Mouse (Mus musculus): ENCODE results near the gene Gpr132. TPM values are rescaled to one million over a fixed set of nuclear protein-coding genes. Genes with fewer than 3 reads are reported as not detected.

Gpr132 gene
- polyA plus RNA-seq, 1 experiment = 0.06 TPM

- Histone ChIP-seq H3ac (ENCODE audit: control insufficient read depth, insufficient read length, low read depth) (no peak overlapping the region), H3K79me3 (ENCODE audit: low read depth) (peaks cover 10% of the 10 kb centered on the region), H3K36me3 (ENCODE audit: control insufficient read depth, insufficient read depth) (peaks cover 38% of the 10 kb centered on the region), H3K79me2 (ENCODE audit: control insufficient read depth, insufficient read depth) (peaks cover 27% of the 10 kb centered on the region), H3K4me3 (ENCODE audit: insufficient read depth, poor library complexity, severe bottlenecking) (no peak overlapping the region), H3K27me3 (ENCODE audit: control insufficient read depth, insufficient read depth, insufficient read length) (no peaks in the 10 kb centered on the region)
- TF ChIP-seq MAX (IDR thresholded peaks at IDR 0.05) = no peak
- no peak for TF ChIP-seq MYOD1 (IDR thresholded peaks at IDR 0.05; ENCODE audit: control insufficient read depth, insufficient read length, low read depth)
- TF ChIP-seq CEBPB (IDR thresholded peaks at IDR 0.05; ENCODE audit: low read depth) = no peak
- no peak for TF ChIP-seq CTCF (IDR thresholded peaks at IDR 0.05; ENCODE audit: control insufficient read depth, insufficient read depth, insufficient read length)
- no peak for TF ChIP-seq USF1 (IDR thresholded peaks at IDR 0.05; ENCODE audit: low read depth)
- no peak for TF ChIP-seq MYOG (IDR thresholded peaks at IDR 0.05; ENCODE audit: control insufficient read depth, extremely low read depth, insufficient read length)
- no peak for TF ChIP-seq FOSL1 (IDR thresholded peaks at IDR 0.05; ENCODE audit: insufficient read depth, low read length, poor library complexity, severe bottlenecking)
These were observed 53.2 kb downstream of the Gpr132 start for GRCm38 (mm10) chr12:112814682-112815470.

DNA sequence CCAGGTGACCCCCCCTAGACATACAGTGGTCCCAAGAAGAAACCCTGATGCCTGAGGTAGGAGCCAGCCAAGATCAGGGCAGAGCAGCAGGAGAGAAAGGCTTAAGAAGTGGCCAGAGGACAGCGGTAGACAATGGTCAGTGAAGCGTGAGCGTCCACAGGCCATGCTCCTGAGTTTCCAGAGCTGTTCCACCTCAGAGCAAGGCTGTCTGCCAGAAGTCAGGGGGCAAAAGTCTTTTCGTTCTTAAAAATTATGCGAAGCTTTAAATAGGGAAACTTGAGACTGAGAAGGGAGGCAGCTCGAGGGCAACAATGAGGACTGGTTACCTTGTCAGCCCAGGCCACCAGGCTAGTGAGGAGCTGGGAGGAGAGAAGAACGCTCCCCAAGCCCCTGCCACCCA is 54.7 kb downstream of the Gpr132 start:
- H3K79me2 ChIP-seq (ENCODE audit: control insufficient read depth, insufficient read depth) = peaks cover 21% of the 10 kb centered on the region
- H3K79me3 ChIP-seq (ENCODE audit: low read depth) = peaks cover 1% of the 10 kb centered on the region
- H3ac ChIP-seq (ENCODE audit: control insufficient read depth, insufficient read length, low read depth) = no peak overlapping the region
- no peak overlapping the region for H3K4me3 ChIP-seq (ENCODE audit: insufficient read depth, poor library complexity, severe bottlenecking)
- TF ChIP-seq FOSL1 (IDR thresholded peaks at IDR 0.05; ENCODE audit: insufficient read depth, low read length, poor library complexity, severe bottlenecking) = no peak
- no peak for TF ChIP-seq CTCF (IDR thresholded peaks at IDR 0.05; ENCODE audit: control insufficient read depth, insufficient read depth, insufficient read length)
- TF ChIP-seq MAX (IDR thresholded peaks at IDR 0.05) = no peak
- no peak for TF ChIP-seq USF1 (IDR thresholded peaks at IDR 0.05; ENCODE audit: low read depth)
- TF ChIP-seq MYOG (IDR thresholded peaks at IDR 0.05; ENCODE audit: control insufficient read depth, extremely low read depth, insufficient read length) = no peak
- TF ChIP-seq CEBPB (IDR thresholded peaks at IDR 0.05; ENCODE audit: low read depth) = no peak
- no peak for TF ChIP-seq MYOD1 (IDR thresholded peaks at IDR 0.05; ENCODE audit: control insufficient read depth, insufficient read length, low read depth)
- H3K27me3 ChIP-seq (ENCODE audit: control insufficient read depth, insufficient read depth, insufficient read length) = no peaks in the 10 kb centered on the region
- peaks cover 24% of the 10 kb centered on the region for H3K36me3 ChIP-seq (ENCODE audit: control insufficient read depth, insufficient read depth)

DNA sequence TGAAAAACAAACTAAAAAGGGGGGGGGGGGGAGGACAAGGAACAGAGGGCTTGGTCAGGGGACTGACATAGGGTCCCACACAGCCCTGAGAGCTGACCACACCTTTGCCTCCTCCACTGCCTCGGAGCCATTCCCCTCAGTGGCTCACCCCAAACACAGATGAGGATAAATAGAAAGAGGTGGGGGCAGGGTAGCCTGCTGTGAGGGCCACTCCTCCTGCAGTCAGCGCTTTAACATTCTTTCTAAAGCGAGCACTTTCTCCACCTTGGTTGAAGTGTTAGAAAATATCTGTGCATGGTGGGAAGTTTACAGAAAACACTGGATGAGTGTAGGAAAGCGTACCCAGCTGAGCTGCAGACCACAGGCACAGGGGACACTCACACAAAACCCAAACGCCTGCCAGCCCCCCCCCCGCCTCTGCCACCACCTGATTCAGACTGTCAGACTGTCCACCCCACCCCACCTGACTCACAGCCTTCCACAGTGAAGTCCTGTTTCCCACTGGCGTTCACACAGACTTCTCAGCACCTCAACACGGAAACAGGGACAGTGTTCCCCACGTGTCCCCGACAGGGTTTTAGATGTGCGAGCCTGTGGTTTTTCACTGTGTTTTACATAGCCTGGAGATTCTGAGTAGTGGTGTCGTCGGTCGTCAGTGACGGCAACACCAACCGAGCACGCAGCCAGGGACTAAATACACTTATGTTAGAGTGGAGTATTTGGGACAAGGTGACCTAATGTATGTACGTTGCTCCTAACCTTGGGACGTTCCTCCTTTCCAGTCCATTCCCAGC is 57.7 kb downstream of the Gpr132 start:
- H3ac ChIP-seq (ENCODE audit: control insufficient read depth, insufficient read length, low read depth) = no peak overlapping the region
- TF ChIP-seq USF1 (IDR thresholded peaks at IDR 0.05; ENCODE audit: low read depth) (no peak), CEBPB (IDR thresholded peaks at IDR 0.05; ENCODE audit: low read depth) (no peak)
- peaks cover 1% of the 10 kb centered on the region for H3K79me3 ChIP-seq (ENCODE audit: low read depth)
- peak overlapping the region; percentile 45 for H3K4me3 ChIP-seq (ENCODE audit: insufficient read depth, poor library complexity, severe bottlenecking)
- no peaks in the 10 kb centered on the region for H3K27me3 ChIP-seq (ENCODE audit: control insufficient read depth, insufficient read depth, insufficient read length)
- H3K79me2 ChIP-seq (ENCODE audit: control insufficient read depth, insufficient read depth) = peaks cover 15% of the 10 kb centered on the region
- no peaks in the 10 kb centered on the region for H3K36me3 ChIP-seq (ENCODE audit: control insufficient read depth, insufficient read depth)

DNA sequence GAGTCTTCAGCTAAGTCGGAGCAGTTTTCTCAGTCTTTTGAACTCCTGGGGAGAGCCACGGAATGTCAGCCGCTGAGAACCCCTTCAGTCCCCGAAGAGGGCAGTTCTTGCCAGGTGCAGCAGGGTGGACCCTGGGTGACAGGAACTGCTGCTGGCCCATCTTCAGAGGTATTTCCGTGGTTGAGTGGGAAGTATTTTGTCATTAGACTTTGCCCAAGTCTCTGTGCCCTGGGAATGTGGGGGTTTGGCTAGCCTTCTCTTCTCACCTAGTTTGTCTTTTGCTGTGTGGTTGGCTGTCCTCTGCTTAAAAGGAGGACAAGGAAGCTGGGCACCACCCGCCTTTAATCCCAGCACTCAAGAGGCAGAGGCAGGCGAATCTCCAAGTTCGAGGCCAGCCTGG is 58.4 kb downstream of the Gpr132 start:
- peaks cover 1% of the 10 kb centered on the region for H3K79me3 ChIP-seq (ENCODE audit: low read depth)
- peaks cover 15% of the 10 kb centered on the region for H3K79me2 ChIP-seq (ENCODE audit: control insufficient read depth, insufficient read depth)
- no peaks in the 10 kb centered on the region for H3K27me3 ChIP-seq (ENCODE audit: control insufficient read depth, insufficient read depth, insufficient read length)
- TF ChIP-seq MYOD1 (IDR thresholded peaks at IDR 0.05; ENCODE audit: control insufficient read depth, insufficient read length, low read depth) (no peak), USF1 (IDR thresholded peaks at IDR 0.05; ENCODE audit: low read depth) (no peak), MAX (IDR thresholded peaks at IDR 0.05) (no peak), MYOG (IDR thresholded peaks at IDR 0.05; ENCODE audit: control insufficient read depth, extremely low read depth, insufficient read length) (no peak), CEBPB (IDR thresholded peaks at IDR 0.05; ENCODE audit: low read depth) (no peak), CTCF (IDR thresholded peaks at IDR 0.05; ENCODE audit: control insufficient read depth, insufficient read depth, insufficient read length) (no peak), FOSL1 (IDR thresholded peaks at IDR 0.05; ENCODE audit: insufficient read depth, low read length, poor library complexity, severe bottlenecking) (no peak)
- peak overlapping the region; percentile 88 for H3ac ChIP-seq (ENCODE audit: control insufficient read depth, insufficient read length, low read depth)
- no peaks in the 10 kb centered on the region for H3K36me3 ChIP-seq (ENCODE audit: control insufficient read depth, insufficient read depth)
- peak overlapping the region; percentile 45 for H3K4me3 ChIP-seq (ENCODE audit: insufficient read depth, poor library complexity, severe bottlenecking)

- H3K4me3 ChIP-seq (ENCODE audit: insufficient read depth, poor library complexity, severe bottlenecking) = peak within 1 kb of the TSS; percentile 45
- H3K36me3 ChIP-seq (ENCODE audit: control insufficient read depth, insufficient read depth) = no peaks in the 10 kb centered on the region
- peaks cover 15% of the 10 kb centered on the region for H3K79me2 ChIP-seq (ENCODE audit: control insufficient read depth, insufficient read depth)
- H3K79me3 ChIP-seq (ENCODE audit: low read depth) = peaks cover 1% of the 10 kb centered on the region
- TF ChIP-seq CEBPB (IDR thresholded peaks at IDR 0.05; ENCODE audit: low read depth) = no peak
- TF ChIP-seq USF1 (IDR thresholded peaks at IDR 0.05; ENCODE audit: low read depth) = peak; percentile 58
- no peak for TF ChIP-seq MAX (IDR thresholded peaks at IDR 0.05)
- no peak for TF ChIP-seq FOSL1 (IDR thresholded peaks at IDR 0.05; ENCODE audit: insufficient read depth, low read length, poor library complexity, severe bottlenecking)
- TF ChIP-seq MYOG (IDR thresholded peaks at IDR 0.05; ENCODE audit: control insufficient read depth, extremely low read depth, insufficient read length) = no peak
- TF ChIP-seq CTCF (IDR thresholded peaks at IDR 0.05; ENCODE audit: control insufficient read depth, insufficient read depth, insufficient read length) = no peak
- no peaks in the 10 kb centered on the region for H3K27me3 ChIP-seq (ENCODE audit: control insufficient read depth, insufficient read depth, insufficient read length)
- peak within 1 kb of the TSS; percentile 88 for H3ac ChIP-seq (ENCODE audit: control insufficient read depth, insufficient read length, low read depth)
These were observed 59.3 kb downstream of the Gpr132 start, which contains the start of gene Clba1 for GRCm38 (mm10) chr12:112808587-112809364. Clba1 (plus strand) TSS chr12:112808937.

Measured in C2C12 (cell line).